Comparison of ENCODE assay signal across 24 mouse cellular contexts in the genomic region with DNA sequence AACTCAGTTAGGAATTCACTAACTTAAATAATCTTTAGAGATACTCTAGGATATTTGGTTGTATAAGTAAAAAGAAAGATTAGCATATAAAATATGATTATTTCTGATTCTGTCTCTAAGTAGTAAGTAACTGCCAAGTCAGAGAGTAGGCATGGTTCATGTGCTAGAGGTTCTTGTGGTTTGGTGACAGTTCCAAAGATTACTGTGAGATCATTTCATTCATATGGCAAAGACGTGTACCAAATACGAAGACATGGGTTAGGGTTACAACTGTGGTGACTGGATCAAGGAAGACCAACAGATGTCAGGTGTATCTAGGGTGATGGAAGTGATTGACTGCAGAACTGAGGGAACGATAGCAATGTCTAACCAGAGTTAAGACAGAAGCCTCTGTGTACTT. TPM values are rescaled to one million over a fixed set of nuclear protein-coding genes. Genes with fewer than 3 reads are reported as not detected.
A peak's percentile ranks its signal among the peaks of the same experiment; 100 is the strongest.
DNase-seq lines count a peak whose midpoint lies in the region; ATAC-seq and TF ChIP-seq lines count a peak whose summit lies in the region.
"Had no signal": no experiment of that assay in that cellular context is flagged by ENCODE, and none has a peak within 500 bp of the region (broad histone marks: within the 10 kb centered on the region; RNA-seq: fewer than 3 reads in every experiment).

No protein-coding gene starts in this region.

- H3K27ac ChIP-seq in MEL (ENCODE audit: control insufficient read depth, low read depth, low read length) = no peak overlapping the region

- TF ChIP-seq RAD21 in MEL (IDR thresholded peaks at IDR 0.05; ENCODE audit: low read depth, low read length) = no peak

- H3K79me2 ChIP-seq in MEL (ENCODE audit: control insufficient read depth, insufficient read depth, low read length, poor library complexity) = no peaks in the 10 kb centered on the region

- H3K9ac ChIP-seq in MEL (ENCODE audit: control insufficient read depth, low read depth, low read length, poor library complexity, severe bottlenecking) = no peak overlapping the region

- TF ChIP-seq CTCF in MEL (IDR thresholded peaks at IDR 0.05 in 2 of 3, conservative IDR thresholded peaks at IDR 0.05 in 1 of 3; ENCODE audit: control insufficient read depth in 1 of 3, insufficient read depth in 1 of 3, low read depth in 2 of 3, low read length in 3 of 3, poor library complexity in 1 of 3, severe bottlenecking in 1 of 3) = no peak

- peak; percentile 28 for DNase-seq in 416B (ENCODE audit: low read depth)
- peak; percentile 15 for DNase-seq in MEL (ENCODE audit: low read depth, low spot score)
- DNase-seq in right cerebral cortex, postnatal 10 days (ENCODE audit: low spot score in 2 of 2) = no peak
- DNase-seq in frontal cortex, postnatal 25 days (ENCODE audit: low spot score in 2 of 2) = no peak
- DNase-seq in gastrocnemius, postnatal 4 days (ENCODE audit: low spot score in 2 of 2) = no peak
- no peak for DNase-seq in lung, postnatal 14 days
- DNase-seq: adrenal gland, adult 2 months; adrenal gland, adult 8-10 months; adrenal gland, postnatal 10 days; adrenal gland, postnatal 14 days; adrenal gland, postnatal 25 days; adrenal gland, postnatal 36 days; B cell, adult 2 months; cerebellum, adult 11 months; cerebellum, adult 11-12 months; cerebellum, adult 18-20 months; cerebellum, adult 2 months had no signal

- peaks cover 0 to 11% of the 10 kb centered on the region in 2 experiments; a peak in 2 of 4 replicates for H3K4me1 ChIP-seq in MEL (ENCODE audit: control insufficient read depth in 1 of 2, insufficient read depth in 2 of 2, low read length in 2 of 2)

- no peaks in the 10 kb centered on the region for H3K27me3 ChIP-seq in MEL (ENCODE audit: control insufficient read depth in 1 of 2, insufficient read depth in 2 of 2, low read length in 2 of 2)
- H3K27me3 ChIP-seq: CH12.LX, Patski had no signal

- H3K4me3 ChIP-seq in MEL (ENCODE audit: control insufficient read depth in 1 of 2, insufficient read depth in 1 of 2, low read depth in 2 of 2, low read length in 2 of 2) = no peak overlapping the region

- peaks cover 0 to 9% of the 10 kb centered on the region in 2 experiments; a peak in 2 of 4 replicates for H3K36me3 ChIP-seq in MEL (ENCODE audit: control insufficient read depth in 1 of 2, insufficient read depth in 2 of 2, low read length in 2 of 2)

- TF ChIP-seq EP300 in MEL (IDR thresholded peaks at IDR 0.05; ENCODE audit: low read depth in 1 of 2, low read length in 2 of 2) = no peak

- peak; percentile 55 for ATAC-seq in megakaryocyte progenitor cell, adult 5-6 weeks (replicated peaks; ENCODE audit: poor library complexity)
- ATAC-seq in megakaryocyte-erythroid progenitor cell, adult 5-6 weeks (replicated peaks; ENCODE audit: low FRiP score, low TSS enrichment, poor library complexity, severe bottlenecking) = peak; percentile 77
- ATAC-seq: activated CD4-positive, CD25-positive, alpha-beta regulatory T cell, adult 4 months; CD4-positive, CD25-positive, alpha-beta regulatory T cell, adult 4 months; Patski had no signal

- no peaks in the 10 kb centered on the region for H3K9me3 ChIP-seq in MEL (replicated peaks; ENCODE audit: insufficient read depth, low read length)
- H3K9me3 ChIP-seq: G1E had no signal

- no peak for TF ChIP-seq POLR2A in MEL (IDR thresholded peaks at IDR 0.05; ENCODE audit: control insufficient read depth in 1 of 2, insufficient read depth in 1 of 2, low read depth in 1 of 2, low read length in 2 of 2, poor library complexity in 1 of 2)

TF ChIP-seq in MEL, 35 proteins besides CTCF, POLR2A, EP300 and RAD21:
- TF ChIP-seq MYB (IDR thresholded peaks at IDR 0.05; ENCODE audit: low read depth, low read length) = no peak
- no peak for TF ChIP-seq BHLHE40 (IDR thresholded peaks at IDR 0.05; ENCODE audit: borderline replicate concordance, low read depth, low read length)
- no peak for TF ChIP-seq TCF12 (IDR thresholded peaks at IDR 0.05; ENCODE audit: low read depth, low read length)
- no peak for TF ChIP-seq POLR2AphosphoS5 (IDR thresholded peaks at IDR 0.05; ENCODE audit: borderline replicate concordance, low read depth, low read length)
- TF ChIP-seq CHD2 (IDR thresholded peaks at IDR 0.05; ENCODE audit: low read length) = no peak
- no peak for TF ChIP-seq RCOR1 (IDR thresholded peaks at IDR 0.05; ENCODE audit: low read depth, low read length)
- TF ChIP-seq POLR2AphosphoS2 (IDR thresholded peaks at IDR 0.05; ENCODE audit: low read length) = no peak
- no peak for TF ChIP-seq MXI1 (IDR thresholded peaks at IDR 0.05; ENCODE audit: low read depth, low read length)
- TF ChIP-seq MEF2A (IDR thresholded peaks at IDR 0.05; ENCODE audit: extremely low read depth, insufficient replicate concordance, low read depth, low read length, poor library complexity, severe bottlenecking) = no peak
- TF ChIP-seq NELFE (IDR thresholded peaks at IDR 0.05; ENCODE audit: low read depth, low read length) = no peak
- no peak for TF ChIP-seq TBP (IDR thresholded peaks at IDR 0.05; ENCODE audit: low read depth, low read length)
- TF ChIP-seq ELF1 (IDR thresholded peaks at IDR 0.05; ENCODE audit: low read depth, low read length) = no peak
- no peak for TF ChIP-seq ZNF384 (IDR thresholded peaks at IDR 0.05; ENCODE audit: low read depth, low read length)
- TF ChIP-seq MAZ (IDR thresholded peaks at IDR 0.05; ENCODE audit: low read depth, low read length) = no peak

RNA-seq across cellular contexts. Expression of a gene that starts 50.0 kb away (rescaled TPM):
- total RNA-seq in MEL (2012; rRNA removed) = 4.0 and 4.4 TPM in 2 replicates
- polyA plus RNA-seq in MEL (2012; ENCODE audit: insufficient read depth in 1 of 2, insufficient read length in 2 of 2, low read depth in 1 of 2, low replicate concordance in 2 of 2, missing spikeins in 1 of 2) = 100 to 1,000 TPM in 1 of 2 experiments, 1 to 10 TPM in 1; 5.9 to 225 TPM
- 30.5 and 32.5 TPM in 2 replicates for total RNA-seq in megakaryocyte progenitor cell, adult 5-6 weeks (2015)
- total RNA-seq in megakaryocyte progenitor cell, adult 5-6 weeks (2017) = 30.9 and 40.6 TPM in 2 replicates
- total RNA-seq in megakaryocyte-erythroid progenitor cell, adult 5-6 weeks (2014; fragmentation: Nextera tagmentation) = 24.7 and 30.4 TPM in 2 replicates
- 49.5 and 53.0 TPM in 2 replicates for total RNA-seq in megakaryocyte-erythroid progenitor cell, adult 5-6 weeks (2017)
- total RNA-seq in gastrocnemius, postnatal 4 days (2021) = 10 to 100 TPM; 24.4 to 26.9 TPM

Comparison
In these comparisons a context has a peak if more than half of its experiments do, and no peak if none do; other contexts are left out.
1. DNase-seq: peak in 416B (single experiment) and MEL (single experiment); none in right cerebral cortex, postnatal 10 days (0 of 2), frontal cortex, postnatal 25 days (0 of 2), gastrocnemius, postnatal 4 days (0 of 2) and lung, postnatal 14 days (single experiment).